Mouse (Mus musculus): ENCODE measurements around the gene Olfr955.
A peak's percentile ranks its signal among the peaks of the same experiment; 100 is the strongest.

The Olfr955 gene

GRCm38 (mm10) chr9:39471844-39472243, at the start of gene Olfr955:
Gene Olfr955, minus strand, starts transcription at chr9:39471944.
- no peak for DNase-seq (ENCODE audit: inconsistent age in 2 of 2, low spot score in 1 of 2)

GRCm38 (mm10) chr9:39518595-39518994, 46.9 kb upstream of the Olfr955 start:
- DNase-seq (ENCODE audit: inconsistent age in 2 of 2, low spot score in 1 of 2): no peak

DNA sequence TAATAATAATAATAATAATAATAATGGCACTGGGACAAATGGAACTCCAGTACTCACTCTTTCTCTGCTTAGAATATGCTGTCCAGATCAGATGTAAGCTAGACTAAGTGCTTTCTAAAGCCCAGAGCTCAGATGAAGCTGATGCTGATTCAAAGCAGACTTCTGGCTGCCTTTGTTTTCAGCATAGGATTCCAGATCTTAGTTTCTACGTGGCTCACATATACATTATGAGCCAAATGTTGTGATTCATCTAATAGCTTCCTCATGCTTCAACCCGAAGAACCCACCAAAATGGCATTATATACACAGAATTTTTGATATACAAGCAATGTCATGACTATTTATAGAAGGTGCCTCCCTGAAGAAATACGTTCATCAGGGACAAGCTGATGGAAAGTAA, 43.8 kb upstream of the Olfr955 start, which contains the start of gene Olfr957:
TSS of gene Olfr957 (minus strand) at position 279 of the 400 bp plus-strand sequence.
- no peak for DNase-seq (ENCODE audit: inconsistent age in 2 of 2, low spot score in 1 of 2)

GRCm38 (mm10) chr9:39509412-39509811, 37.7 kb upstream of the Olfr955 start:
- DNase-seq (ENCODE audit: inconsistent age in 2 of 2, low spot score in 1 of 2): no peak

GRCm38 (mm10) chr9:39508998-39509397, 37.3 kb upstream of the Olfr955 start:
- DNase-seq (ENCODE audit: inconsistent age in 2 of 2, low spot score in 1 of 2): peak; percentile 23 to 77

DNA sequence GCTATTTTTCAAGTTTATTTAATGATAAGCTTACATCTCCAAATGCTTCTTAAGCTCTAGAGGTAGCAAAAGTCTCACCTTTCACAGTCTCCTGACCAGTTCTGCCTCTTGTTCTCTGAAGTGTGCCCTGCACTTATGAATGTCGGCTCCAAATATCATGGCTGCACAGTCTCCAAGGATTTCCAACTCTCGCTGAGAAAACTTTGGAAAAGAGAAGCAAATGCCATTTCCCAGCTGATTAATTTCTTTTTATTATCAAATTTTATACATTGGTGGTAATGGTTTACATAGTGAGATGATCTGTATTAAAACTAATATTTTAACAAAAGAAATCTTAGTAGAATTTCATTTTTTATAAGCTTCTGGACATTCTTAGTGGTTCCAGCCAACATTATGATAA, 22.2 kb upstream of the Olfr955 start, which contains the start of gene Olfr44:
TSS of gene Olfr44 (minus strand) at position 101 of the 400 bp plus-strand sequence.
- no peak for DNase-seq (ENCODE audit: inconsistent age in 2 of 2, low spot score in 1 of 2)

GRCm38 (mm10) chr9:39456401-39456800, 15.3 kb downstream of the Olfr955 start, which contains the start of gene Olfr954:
Gene Olfr954, plus strand, starts transcription at chr9:39456701.
- DNase-seq (ENCODE audit: inconsistent age in 2 of 2, low spot score in 1 of 2): no peak

DNA sequence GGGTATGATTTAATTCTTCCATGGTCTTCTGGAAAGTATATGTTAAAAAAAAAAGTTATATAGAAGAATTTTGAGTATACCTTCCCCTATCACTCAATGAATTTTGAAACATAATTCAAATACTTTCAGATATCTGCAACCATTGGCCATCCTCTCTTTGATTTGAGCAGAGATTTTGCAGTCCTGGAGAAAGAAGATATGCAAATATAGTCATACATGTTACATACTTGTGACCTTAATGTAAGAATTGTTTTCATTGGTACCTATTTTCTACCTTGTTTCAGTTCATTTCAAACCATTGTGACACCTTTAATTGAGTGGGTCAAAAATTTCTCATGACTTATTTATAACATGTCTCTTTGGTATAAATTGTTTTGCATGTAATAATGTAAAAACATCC, 44.7 kb downstream of the Olfr955 start, which contains the start of gene Olfr952:
TSS of gene Olfr952 (minus strand) at position 101 of the 400 bp plus-strand sequence.
- no peak for DNase-seq (ENCODE audit: inconsistent age in 2 of 2, low spot score in 1 of 2)
